Mouse (Mus musculus) cerebellum, adult 2 months (tissue): ENCODE results near the gene Ndufa3. TPM values are rescaled to one million over a fixed set of nuclear protein-coding genes. Genes with fewer than 3 reads are reported as not detected.

Experiments
- DNase-seq, 2 experiments: peaks; one replicate each; pipeline ENCODE4 v3.0.0; 2021
- H3K27ac ChIP-seq: fragments of 200-500 bp; 2 replicates; pipeline ENCODE4 v1.5.1; 2012; ENCODE audit warnings: low read length, control low read depth, inconsistent platforms; ENCODE audit not compliant: insufficient read depth
- H3K27me3 ChIP-seq: fragments of 200-500 bp; 2 replicates; pipeline ENCODE4 v1.6.1; 2012; ENCODE audit warnings: inconsistent platforms, mild to moderate bottlenecking, low read length, moderate library complexity; ENCODE audit not compliant: control insufficient read depth, insufficient read depth
- H3K4me1 ChIP-seq: fragments of 200-500 bp; 2 replicates; pipeline ENCODE4 v1.6.1; 2011; ENCODE audit warnings: low read length; ENCODE audit not compliant: control insufficient read depth, insufficient read depth
- H3K4me3 ChIP-seq: fragments of 200-500 bp; replicated peaks from 2 replicates; pipeline ENCODE3; 2011; ENCODE audit warnings: mild to moderate bottlenecking, low read depth, low read length, control low read depth; ENCODE audit not compliant: insufficient read depth
- CTCF ChIP-seq: fragments of 200-500 bp; IDR thresholded peaks from 2 replicates; pipeline ENCODE4 v1.5.1; 2011; ENCODE audit warnings: low read depth, mild to moderate bottlenecking, control low read depth, low read length, moderate library complexity, borderline replicate concordance; ENCODE audit not compliant: insufficient read depth
- POLR2A ChIP-seq: fragments of 200-500 bp; IDR thresholded peaks from 2 replicates; pipeline ENCODE4 v1.6.1; 2011; ENCODE audit warnings: low read length, control low read depth, borderline replicate concordance; ENCODE audit not compliant: insufficient read depth
- WGBS: fragments of 180-500 bp; shearing (Covaris S2); methylation state at CpG from one replicate; pipeline ENCODE4 v1.1.7; 2018; 5-methylcytosine and 5-hydroxymethylcytosine counted together
- polyA plus RNA-seq: library from polyadenylated mRNA; depleted of rRNA; stranded (reverse); fragments of >200 nt; gene quantifications from 2 replicates; pipeline ENCODE4 v1.2.3, GENCODE M21; 2012

Gene Ndufa3
- polyA plus RNA-seq, 1 experiment, result 426 TPM

GRCm38 (mm10) chr7:3644348-3644671, 27.1 kb downstream of the Ndufa3 start:
- Histone ChIP-seq H3K27me3 (no peaks in the 10 kb centered on the region), H3K27ac (no peak overlapping the region), H3K4me3 (peak overlapping the region; percentile 45), H3K4me1 (peaks cover 10% of the 10 kb centered on the region; the same call in 1 of the 2 replicates)
- no peak for DNase-seq
- WGBS, result 2% methylated on average over 11 of the region's 11 CpGs
- TF ChIP-seq POLR2A (peak; percentile 46; the same call in 1 of the 2 replicates), CTCF (no peak)

GRCm38 (mm10) chr7:3644672-3645487, 27.7 kb downstream of the Ndufa3 start, which contains the start of gene Cnot3:
TSS of gene Cnot3 (plus strand) at chr7:3645268.
- DNase-seq, result peak; percentile 98 to 100
- peaks cover 10% of the 10 kb centered on the region; the same call in 1 of the 2 replicates for H3K4me1 ChIP-seq
- no peaks in the 10 kb centered on the region for H3K27me3 ChIP-seq
- peak within 1 kb of the TSS; percentile 84 for H3K27ac ChIP-seq
- peak within 1 kb of the TSS; percentile 79 for H3K4me3 ChIP-seq
- TF ChIP-seq POLR2A (peak; percentile 66; the same call in 1 of the 2 replicates), CTCF (no peak)
- WGBS, result under 1% methylated on average over 58 of the region's 58 CpGs

GRCm38 (mm10) chr7:3645488-3646025, 28.4 kb downstream of the Ndufa3 start:
- Histone ChIP-seq H3K27ac (peak overlapping the region; percentile 84), H3K27me3 (no peaks in the 10 kb centered on the region), H3K4me1 (peaks cover 10% of the 10 kb centered on the region; the same call in 1 of the 2 replicates), H3K4me3 (peak overlapping the region; percentile 79)
- under 1% methylated on average over 53 of the region's 58 CpGs for WGBS
- no peak for DNase-seq
- TF ChIP-seq CTCF, result no peak
- no peak for TF ChIP-seq POLR2A

- no peak for DNase-seq
- Histone ChIP-seq H3K27me3 (no peaks in the 10 kb centered on the region), H3K4me1 (peaks cover 10% of the 10 kb centered on the region; the same call in 1 of the 2 replicates), H3K27ac (no peak overlapping the region), H3K4me3 (peak overlapping the region; percentile 79)
- 4% methylated on average over 9 of the region's 9 CpGs for WGBS
- no peak for TF ChIP-seq POLR2A
- no peak for TF ChIP-seq CTCF
Observed at GRCm38 (mm10) chr7:3646188-3646587, 29.0 kb downstream of the Ndufa3 start.

GRCm38 (mm10) chr7:3646641-3647040, 29.5 kb downstream of the Ndufa3 start:
- H3K4me1 ChIP-seq, result peaks cover 10% of the 10 kb centered on the region; the same call in 1 of the 2 replicates
- H3K27ac ChIP-seq, result no peak overlapping the region
- 16% methylated on average over 4 of the region's 4 CpGs for WGBS
- TF ChIP-seq POLR2A, result no peak
- TF ChIP-seq CTCF, result no peak
- no peaks in the 10 kb centered on the region for H3K27me3 ChIP-seq
- no peak for DNase-seq
- H3K4me3 ChIP-seq, result peak overlapping the region; percentile 79

GRCm38 (mm10) chr7:3656966-3657365, 39.8 kb downstream of the Ndufa3 start:
- TF ChIP-seq POLR2A (no peak), CTCF (no peak)
- 87% methylated on average over 4 of the region's 4 CpGs for WGBS
- Histone ChIP-seq H3K4me1 (no peaks in the 10 kb centered on the region), H3K27ac (no peak overlapping the region), H3K27me3 (no peaks in the 10 kb centered on the region), H3K4me3 (no peak overlapping the region)
- DNase-seq, result no peak

- TF ChIP-seq CTCF, result no peak
- no peak for TF ChIP-seq POLR2A
- no peak overlapping the region for H3K27ac ChIP-seq
- H3K27me3 ChIP-seq, result no peaks in the 10 kb centered on the region
- no peak for DNase-seq
- H3K4me3 ChIP-seq, result no peak overlapping the region
- H3K4me1 ChIP-seq, result no peaks in the 10 kb centered on the region
- 91% methylated on average over 14 of the region's 14 CpGs for WGBS
Observed at GRCm38 (mm10) chr7:3658578-3658977, 41.4 kb downstream of the Ndufa3 start.
